Mouse (Mus musculus): ENCODE measurements around the gene Gm20388.

- TF ChIP-seq CTCF (IDR thresholded peaks at IDR 0.05; ENCODE audit: extremely low read depth, insufficient read depth, low read length) (no peak), POLR2A (IDR thresholded peaks at IDR 0.05; ENCODE audit: extremely low read depth, insufficient read depth, low read length) (no peak)
Observed at GRCm38 (mm10) chr8:123510819-123511218, 3600.2 kb downstream of the Gm20388 start.

Data from cortical plate, adult 2 months (tissue).